Mouse (Mus musculus) heart, embryonic 16.5 days (tissue): ENCODE results near the gene Dnajc19. TPM values are rescaled to one million over a fixed set of nuclear protein-coding genes. Genes with fewer than 3 reads are reported as not detected.
"Not testable (repeated sequence)": the region's sequence is repeated elsewhere in the genome, so short reads cannot be mapped to it uniquely, and the experiment has no call there.

Experiments
- ATAC-seq: fragments of 200-750 bp; cut with Nextera tagmentation; replicated peaks from 2 replicates; pipeline ENCODE4 v1.8.0; 2017; ENCODE audit warnings: moderate number of reproducible peaks; ENCODE audit not compliant: insufficient read depth, low FRiP score; ENCODE audit errors: extremely low read depth
- H3K27ac ChIP-seq: fragments of 300-500 bp; sonication (generic); 2 replicates; pipeline ENCODE4 v1.5.1; 2014; ENCODE audit warnings: mild to moderate bottlenecking, low read length, control low read depth, moderate library complexity
- H3K27me3 ChIP-seq: fragments of 300-500 bp; sonication (generic); 2 replicates; pipeline ENCODE4 v1.6.1; 2014; ENCODE audit warnings: low read length, mixed read lengths; ENCODE audit not compliant: control insufficient read depth, insufficient read depth
- H3K36me3 ChIP-seq: fragments of 300-500 bp; sonication (generic); 2 replicates; pipeline ENCODE4 v1.6.1; 2014; ENCODE audit not compliant: control insufficient read depth, insufficient read depth
- H3K4me1 ChIP-seq: fragments of 300-500 bp; sonication (generic); 2 replicates; pipeline ENCODE4 v1.6.1; 2014; ENCODE audit warnings: low read length, mixed read lengths; ENCODE audit not compliant: control insufficient read depth, insufficient read depth
- H3K4me2 ChIP-seq: fragments of 300-500 bp; sonication (generic); 2 replicates; pipeline ENCODE4 v1.6.1; 2014; ENCODE audit warnings: low read depth, mild to moderate bottlenecking, control low read depth, low read length
- H3K4me3 ChIP-seq: fragments of 300-500 bp; sonication (generic); 2 replicates; pipeline ENCODE4 v1.5.1; 2014; ENCODE audit warnings: mild to moderate bottlenecking, control low read depth, low read length
- H3K9ac ChIP-seq: fragments of 300-500 bp; sonication (generic); 2 replicates; pipeline ENCODE4 v1.6.1; 2014; ENCODE audit warnings: low read length, control low read depth
- H3K9me3 ChIP-seq: fragments of 300-500 bp; sonication (generic); replicated peaks from 2 replicates; pipeline ENCODE4 v1.6.1; 2016; ENCODE audit warnings: low read length; ENCODE audit not compliant: control insufficient read depth
- WGBS: fragments of 180-500 bp; shearing (Covaris S2); extraction: QIAGEN DNeasy Blood & Tissue Kit; methylation state at CpG from one replicate; pipeline ENCODE4 v1.1.7; 2014; 5-methylcytosine and 5-hydroxymethylcytosine counted together
- polyA plus RNA-seq: library from polyadenylated mRNA; unstranded; fragments of >200 nt; fragmentation: Nextera tagmentation; extraction: Ambion mirVana; gene quantifications from 2 replicates; pipeline ENCODE4 v1.2.1, GENCODE M21; 2015

Gene Dnajc19
- polyA plus RNA-seq, 1 experiment from 2014 or later, result 126 TPM

GRCm38 (mm10) chr3:34103902-34104672 lies 23.0 kb upstream of the Dnajc19 start:
- no peak overlapping the region for H3K4me2 ChIP-seq
- H3K27ac ChIP-seq, result no peak overlapping the region
- H3K36me3 ChIP-seq, result no peaks in the 10 kb centered on the region
- no peak for ATAC-seq
- H3K4me1 ChIP-seq, result no peaks in the 10 kb centered on the region
- peaks cover 4% of the 10 kb centered on the region; the same call in 1 of the 2 replicates for H3K27me3 ChIP-seq
- no peak overlapping the region for H3K9ac ChIP-seq
- H3K4me3 ChIP-seq, result no peak overlapping the region
- no peaks in the 10 kb centered on the region for H3K9me3 ChIP-seq
- WGBS, result 58% methylated on average over 7 of the region's 7 CpGs

GRCm38 (mm10) chr3:34102891-34103290 lies 21.8 kb upstream of the Dnajc19 start:
- Histone ChIP-seq H3K27ac (no peak overlapping the region), H3K4me3 (no peak overlapping the region), H3K9ac (no peak overlapping the region), H3K36me3 (no peaks in the 10 kb centered on the region), H3K4me1 (no peaks in the 10 kb centered on the region), H3K27me3 (peaks cover 4% of the 10 kb centered on the region; the same call in 1 of the 2 replicates), H3K9me3 (no peaks in the 10 kb centered on the region), H3K4me2 (no peak overlapping the region)
- WGBS, result 76% methylated on average over 2 of the region's 2 CpGs
- no peak for ATAC-seq

GRCm38 (mm10) chr3:34083655-34084054 lies 2.5 kb upstream of the Dnajc19 start:
- Histone ChIP-seq H3K4me1 (peaks cover 11% of the 10 kb centered on the region), H3K9me3 (no peaks in the 10 kb centered on the region), H3K4me2 (no peak overlapping the region), H3K36me3 (peaks cover 4% of the 10 kb centered on the region; the same call in 1 of the 2 replicates), H3K27ac (no peak overlapping the region), H3K27me3 (no peaks in the 10 kb centered on the region), H3K9ac (no peak overlapping the region), H3K4me3 (no peak overlapping the region)
- ATAC-seq, result no peak
- WGBS, result 70% methylated on average over 5 of the region's 5 CpGs

GRCm38 (mm10) chr3:34081929-34082328 lies 808 bp upstream of the Dnajc19 start:
- peaks cover 8% of the 10 kb centered on the region; the same call in 1 of the 2 replicates for H3K36me3 ChIP-seq
- H3K9me3 ChIP-seq, result no peaks in the 10 kb centered on the region
- no peak for ATAC-seq
- no peak overlapping the region; the same call in 1 of the 2 replicates for H3K9ac ChIP-seq
- H3K27me3 ChIP-seq, result no peaks in the 10 kb centered on the region
- H3K27ac ChIP-seq, result peak overlapping the region; percentile 78; the same call in 1 of the 2 replicates
- WGBS, result 75% methylated on average over 3 of the region's 3 CpGs
- peak overlapping the region; percentile 88 for H3K4me3 ChIP-seq
- peaks cover 11% of the 10 kb centered on the region for H3K4me1 ChIP-seq
- H3K4me2 ChIP-seq, result peak overlapping the region; percentile 87

GRCm38 (mm10) chr3:34076058-34076759 lies 4.9 kb downstream of the Dnajc19 start:
- H3K4me2 ChIP-seq, result no peak overlapping the region
- H3K9ac ChIP-seq, result no peak overlapping the region
- 54% methylated on average over 6 of the region's 6 CpGs for WGBS
- no peak overlapping the region for H3K4me3 ChIP-seq
- H3K4me1 ChIP-seq, result peaks cover 9% of the 10 kb centered on the region
- peak overlapping the region; percentile 16; the same call in 1 of the 2 replicates for H3K27ac ChIP-seq
- no peaks in the 10 kb centered on the region for H3K9me3 ChIP-seq
- H3K27me3 ChIP-seq, result no peaks in the 10 kb centered on the region
- ATAC-seq, result no peak
- H3K36me3 ChIP-seq, result peaks cover 23% of the 10 kb centered on the region

- Histone ChIP-seq H3K9ac (no peak overlapping the region), H3K4me1 (peaks cover 3% of the 10 kb centered on the region; the same call in 1 of the 2 replicates), H3K27me3 (no peaks in the 10 kb centered on the region), H3K27ac (no peak overlapping the region), H3K4me2 (no peak overlapping the region), H3K36me3 (peaks cover 20% of the 10 kb centered on the region), H3K4me3 (no peak overlapping the region), H3K9me3 (no peaks in the 10 kb centered on the region)
- no peak for ATAC-seq
- WGBS, result 91% methylated on average over 6 of the region's 6 CpGs
Observed at GRCm38 (mm10) chr3:34072726-34073125, 8.4 kb downstream of the Dnajc19 start.

GRCm38 (mm10) chr3:34068943-34069342 lies 12.2 kb downstream of the Dnajc19 start:
- not testable (repeated sequence) for H3K9ac ChIP-seq, H3K4me2 ChIP-seq, H3K4me3 ChIP-seq, H3K27me3 ChIP-seq, H3K9me3 ChIP-seq, H3K4me1 ChIP-seq, ATAC-seq, H3K27ac ChIP-seq
- WGBS, result 93% methylated on average over 7 of the region's 7 CpGs
- peaks cover 19% of the 10 kb centered on the region for H3K36me3 ChIP-seq

- Histone ChIP-seq H3K27ac (no peak overlapping the region), H3K36me3 (peaks cover 26% of the 10 kb centered on the region), H3K4me1 (no peaks in the 10 kb centered on the region), H3K4me2 (no peak overlapping the region), H3K9me3 (no peaks in the 10 kb centered on the region), H3K4me3 (no peak overlapping the region), H3K9ac (no peak overlapping the region), H3K27me3 (no peaks in the 10 kb centered on the region)
- ATAC-seq, result no peak
- WGBS, result 88% methylated on average over 2 of the region's 2 CpGs
Observed at GRCm38 (mm10) chr3:34062352-34062751, 18.8 kb downstream of the Dnajc19 start.

- H3K4me3 ChIP-seq, result no peak overlapping the region
- H3K4me2 ChIP-seq, result no peak overlapping the region
- H3K9ac ChIP-seq, result no peak overlapping the region
- 91% methylated on average over 4 of the region's 4 CpGs for WGBS
- H3K4me1 ChIP-seq, result peaks cover 11% of the 10 kb centered on the region
- H3K27ac ChIP-seq, result no peak overlapping the region
- ATAC-seq, result no peak
- H3K36me3 ChIP-seq, result peaks cover 19% of the 10 kb centered on the region
- H3K9me3 ChIP-seq, result no peaks in the 10 kb centered on the region
- no peaks in the 10 kb centered on the region for H3K27me3 ChIP-seq
Observed at GRCm38 (mm10) chr3:34041990-34042389, 39.1 kb downstream of the Dnajc19 start.
